ENCODE assay signal across 35 mouse cellular contexts in genomic region chr11:30246161-30246560, GRCm38 (mm10). TPM values are rescaled to one million over a fixed set of nuclear protein-coding genes. Genes with fewer than 3 reads are reported as not detected.
DNase-seq lines count a peak whose midpoint lies in the region; ATAC-seq and TF ChIP-seq lines count a peak whose summit lies in the region.
"Had no signal": no experiment of that assay in that cellular context is flagged by ENCODE, and none has a peak within 500 bp of the region (broad histone marks: within the 10 kb centered on the region; RNA-seq: fewer than 3 reads in every experiment).

No protein-coding gene starts in this region.

- no peak for TF ChIP-seq POLR2A in heart, adult 2 months (IDR thresholded peaks at IDR 0.05; ENCODE audit: insufficient read depth, low read depth, low read length)

- no peaks in the 10 kb centered on the region for H3K27me3 ChIP-seq in heart, adult 2 months (ENCODE audit: control insufficient read depth, insufficient read depth, low read length)
- no peaks in the 10 kb centered on the region for H3K27me3 ChIP-seq in heart, embryonic 14.5 days (ENCODE audit: control insufficient read depth, insufficient read depth, low read length)
- no peaks in the 10 kb centered on the region for H3K27me3 ChIP-seq in lung, embryonic 14.5 days (ENCODE audit: insufficient read depth, low read length)
- H3K27me3 ChIP-seq in forebrain, embryonic 14.5 days (replicated peaks; ENCODE audit: control insufficient read depth, insufficient read depth, low read length): no peaks in the 10 kb centered on the region
- H3K27me3 ChIP-seq: CH12.LX; forebrain, embryonic 13.5 days; hindbrain, embryonic 12.5 days; intestine, embryonic 15.5 days; limb, embryonic 12.5 days; liver, embryonic 15.5 days; midbrain, embryonic 15.5 days; neural tube, embryonic 15.5 days; Patski had no signal

- no peak for DNase-seq in heart, adult 2 months
- no peak for DNase-seq in heart, postnatal 14 days
- DNase-seq in heart, adult 8-10 months (ENCODE audit: low spot score): no peak
- DNase-seq in lung, embryonic 14.5 days: peak; percentile 58
- DNase-seq in lung, postnatal 25 days (ENCODE audit: low spot score): no peak
- DNase-seq in forebrain, embryonic 14.5 days (ENCODE audit: low spot score): no peak
- DNase-seq: adrenal gland, postnatal 10 days; cerebellum, adult 11 months; cerebellum, adult 9-10 months; cerebellum, postnatal 36 days; gastrocnemius, postnatal 14 days; kidney, adult 8-10 months; kidney, postnatal 25 days; lung, postnatal 14 days; right cerebral cortex, adult 18-20 months; right cerebral cortex, postnatal 4 days; thymus, adult 18-20 months; thymus, postnatal 25 days had no signal

- 0 out of 2 replicates have a peak overlapping the region, but pooled peaks have one; percentile 33 for H3K9ac ChIP-seq in heart, adult 2 months (ENCODE audit: low read depth, low read length)
- peak overlapping the region; percentile 27; the same call in 1 of the 2 replicates for H3K9ac ChIP-seq in heart, embryonic 14.5 days (ENCODE audit: low read length)
- no peak overlapping the region for H3K9ac ChIP-seq in lung, embryonic 14.5 days
- H3K9ac ChIP-seq in forebrain, embryonic 14.5 days (ENCODE audit: low read length): no peak overlapping the region
- H3K9ac ChIP-seq: forebrain, embryonic 13.5 days; hindbrain, embryonic 12.5 days; intestine, embryonic 15.5 days; limb, embryonic 12.5 days; liver, embryonic 15.5 days; midbrain, embryonic 15.5 days; neural tube, embryonic 15.5 days had no signal

- TF ChIP-seq CTCF in heart, adult 2 months (IDR thresholded peaks at IDR 0.05): no peak
- TF ChIP-seq CTCF in lung, embryonic 14.5 days (IDR thresholded peaks at IDR 0.05; ENCODE audit: low read depth): no peak

- WGBS in heart, adult 2 months: 21% methylated on average over 11 of the region's 11 CpGs
- 27% methylated on average over 11 of the region's 11 CpGs for WGBS in heart, embryonic 14.5 days
- 41% methylated on average over 11 of the region's 11 CpGs for WGBS in lung, embryonic 14.5 days
- 92% methylated on average over 11 of the region's 11 CpGs for WGBS in forebrain, embryonic 14.5 days

- ATAC-seq in heart, embryonic 14.5 days (ENCODE audit: insufficient number of reproducible peaks, insufficient read depth, low FRiP score, low read depth): peak; percentile 48; the same call in 1 of the 2 replicates
- peak; percentile 54; the same call in 1 of the 2 replicates for ATAC-seq in lung, embryonic 14.5 days (ENCODE audit: insufficient read depth)
- ATAC-seq in forebrain, embryonic 14.5 days: no peak
- ATAC-seq: forebrain, embryonic 13.5 days; hindbrain, postnatal 0 days; intestine, embryonic 15.5 days; midbrain, embryonic 15.5 days had no signal

- intact Hi-C loops in heart, adult 2 months (cut with DNase I): no loop called here
- intact Hi-C loops in heart, postnatal 14 days (cut with DNase I): no loop called here

- H3K4me3 ChIP-seq in heart, adult 2 months: no peak overlapping the region
- H3K4me3 ChIP-seq in heart, embryonic 14.5 days (ENCODE audit: control insufficient read depth in 1 of 2, insufficient read depth in 1 of 2, low read depth in 1 of 2, low read length in 2 of 2): no peak overlapping the region
- no peak overlapping the region for H3K4me3 ChIP-seq in lung, embryonic 14.5 days (ENCODE audit: low read depth, low read length)
- no peak overlapping the region for H3K4me3 ChIP-seq in brown adipose tissue, adult 24 weeks (ENCODE audit: insufficient read depth, low read depth, low read length)
- H3K4me3 ChIP-seq in forebrain, embryonic 14.5 days (ENCODE audit: low read depth, low read length): no peak overlapping the region
- H3K4me3 ChIP-seq: forebrain, embryonic 13.5 days; hindbrain, embryonic 12.5 days; intestine, embryonic 15.5 days; layer of hippocampus, adult 2 months; left cerebral cortex, adult 2 months; limb, embryonic 12.5 days; liver, embryonic 15.5 days; midbrain, embryonic 10.5 days; midbrain, embryonic 15.5 days; neural tube, embryonic 15.5 days had no signal

- peak overlapping the region; percentile 62 for H3K27ac ChIP-seq in heart, adult 2 months
- H3K27ac ChIP-seq in heart, embryonic 14.5 days (replicated peaks in 1 of 2; ENCODE audit: control insufficient read depth in 1 of 2, insufficient read depth in 1 of 2, low read depth in 2 of 2, low read length in 2 of 2): peak overlapping the region; percentile 60 to 77; a peak in 3 of 4 replicates
- peak overlapping the region; percentile 67 for H3K27ac ChIP-seq in lung, embryonic 14.5 days (ENCODE audit: low read depth)
- H3K27ac ChIP-seq in brown adipose tissue, adult 24 weeks (replicated peaks; ENCODE audit: low read depth, low read length): peak overlapping the region; percentile 62
- no peak overlapping the region for H3K27ac ChIP-seq in forebrain, embryonic 14.5 days (ENCODE audit: low read depth, low read length)
- H3K27ac ChIP-seq: forebrain, embryonic 13.5 days; hindbrain, embryonic 12.5 days; hindbrain, postnatal 0 days; intestine, embryonic 15.5 days; layer of hippocampus, adult 2 months; left cerebral cortex, adult 2 months; limb, embryonic 12.5 days; liver, embryonic 15.5 days; midbrain, embryonic 10.5 days; midbrain, embryonic 15.5 days; neural tube, embryonic 15.5 days; stomach, postnatal 0 days had no signal

- peaks cover 23% of the 10 kb centered on the region for H3K79me2 ChIP-seq in heart, adult 2 months (replicated peaks; ENCODE audit: control insufficient read depth, insufficient read depth, low read length)

- TF ChIP-seq EP300 in heart, adult 2 months (IDR thresholded peaks at IDR 0.05; ENCODE audit: insufficient read depth, low read depth, low read length): 0 out of 2 replicates have a peak, but pooled peaks have one; percentile 12

- H3K4me1 ChIP-seq in heart, adult 2 months (ENCODE audit: control insufficient read depth, insufficient read depth, low read length): peaks cover 65% of the 10 kb centered on the region
- H3K4me1 ChIP-seq in heart, embryonic 14.5 days (ENCODE audit: control insufficient read depth in 2 of 2, insufficient read depth in 2 of 2, low read length in 2 of 2): peaks cover 31 to 91% of the 10 kb centered on the region in 2 experiments
- H3K4me1 ChIP-seq in lung, embryonic 14.5 days (ENCODE audit: insufficient read depth): peaks cover 60% of the 10 kb centered on the region
- peaks cover 48% of the 10 kb centered on the region for H3K4me1 ChIP-seq in brown adipose tissue, adult 24 weeks (ENCODE audit: control insufficient read depth, insufficient read depth, insufficient read length, low read length)
- peaks cover 2% of the 10 kb centered on the region; the same call in 1 of the 2 replicates for H3K4me1 ChIP-seq in forebrain, embryonic 14.5 days (ENCODE audit: control insufficient read depth, insufficient read depth, low read length)
- H3K4me1 ChIP-seq: liver, embryonic 15.5 days had no signal

- H3K36me3 ChIP-seq in heart, adult 2 months (ENCODE audit: control insufficient read depth, insufficient read depth, low read length): peaks cover 81% of the 10 kb centered on the region
- peaks cover 15% of the 10 kb centered on the region; the same call in 1 of the 2 replicates for H3K36me3 ChIP-seq in heart, embryonic 14.5 days (ENCODE audit: control insufficient read depth, insufficient read depth, low read length)
- H3K36me3 ChIP-seq in lung, embryonic 14.5 days (ENCODE audit: insufficient read depth): no peaks in the 10 kb centered on the region
- H3K36me3 ChIP-seq in forebrain, embryonic 14.5 days (ENCODE audit: control insufficient read depth, insufficient read depth, low read length): no peaks in the 10 kb centered on the region
- H3K36me3 ChIP-seq: G1E; hindbrain, embryonic 12.5 days; intestine, embryonic 15.5 days; limb, embryonic 12.5 days; liver, embryonic 15.5 days; midbrain, embryonic 10.5 days; midbrain, embryonic 15.5 days; neural tube, embryonic 15.5 days had no signal

- H3K4me2 ChIP-seq in heart, embryonic 14.5 days (ENCODE audit: low read length): peak overlapping the region; percentile 43
- peak overlapping the region; percentile 33 for H3K4me2 ChIP-seq in lung, embryonic 14.5 days
- H3K4me2 ChIP-seq in forebrain, embryonic 14.5 days (ENCODE audit: low read length): no peak overlapping the region
- H3K4me2 ChIP-seq: forebrain, embryonic 13.5 days; hindbrain, embryonic 12.5 days; intestine, embryonic 15.5 days; limb, embryonic 12.5 days; liver, embryonic 15.5 days; midbrain, embryonic 15.5 days; neural tube, embryonic 15.5 days had no signal

- H3K9me3 ChIP-seq in heart, embryonic 14.5 days (ENCODE audit: control insufficient read depth, low read length): no peaks in the 10 kb centered on the region
- no peaks in the 10 kb centered on the region for H3K9me3 ChIP-seq in lung, embryonic 14.5 days (ENCODE audit: low read depth, low read length)
- H3K9me3 ChIP-seq in forebrain, embryonic 14.5 days (replicated peaks; ENCODE audit: control insufficient read depth, low read length): no peaks in the 10 kb centered on the region
- H3K9me3 ChIP-seq: forebrain, embryonic 13.5 days; G1E; hindbrain, embryonic 12.5 days; intestine, embryonic 15.5 days; limb, embryonic 12.5 days; liver, embryonic 15.5 days; midbrain, embryonic 10.5 days; midbrain, embryonic 15.5 days; neural tube, embryonic 15.5 days had no signal

RNA-seq across cellular contexts. Expression of gene Sptbn1, which starts 21.8 kb away (rescaled TPM):
- total RNA-seq in heart, adult 2 months (2021): 100 to 1,000 TPM; 509 to 570 TPM
- 169 and 246 TPM in 2 replicates for polyA plus RNA-seq in heart, adult 2 months (2012; rRNA removed)
- 100 to 1,000 TPM; 509 to 527 TPM for total RNA-seq in heart, postnatal 14 days (2021)
- polyA plus RNA-seq in heart, embryonic 14.5 days (2014; fragmentation: Nextera tagmentation; extraction: Ambion mirVana): 209 and 215 TPM in 2 replicates
- 100 to 1,000 TPM; 542 to 588 (median 572) TPM for total RNA-seq in heart, adult 8-10 months (2022)
- polyA plus RNA-seq in lung, embryonic 14.5 days (2014; fragmentation: Nextera tagmentation; extraction: Ambion mirVana): 164 and 168 TPM in 2 replicates
- 199 and 225 TPM in 2 replicates for polyA plus RNA-seq in brown adipose tissue, adult 24 weeks (2012; ENCODE audit: insufficient read depth, insufficient read length, missing spikeins)
- polyA plus RNA-seq in forebrain, embryonic 14.5 days (2014; fragmentation: Nextera tagmentation; extraction: Ambion mirVana): 101 and 114 TPM in 2 replicates

Comparison
In these comparisons a context has a peak if more than half of its experiments do, and no peak if none do; other contexts are left out.
1. H3K9ac ChIP-seq: peak in heart, adult 2 months (single experiment) and heart, embryonic 14.5 days (single experiment); none in lung, embryonic 14.5 days (single experiment) and forebrain, embryonic 14.5 days (single experiment).